Mouse (Mus musculus): ENCODE measurements at regions not wholly inside any gene's neighbourhood (a gene's known extent, or its start where the extent isn't known, plus 50 kb on each side); places are given as distances from the start of the nearest gene placed in this dataset.

DNA sequence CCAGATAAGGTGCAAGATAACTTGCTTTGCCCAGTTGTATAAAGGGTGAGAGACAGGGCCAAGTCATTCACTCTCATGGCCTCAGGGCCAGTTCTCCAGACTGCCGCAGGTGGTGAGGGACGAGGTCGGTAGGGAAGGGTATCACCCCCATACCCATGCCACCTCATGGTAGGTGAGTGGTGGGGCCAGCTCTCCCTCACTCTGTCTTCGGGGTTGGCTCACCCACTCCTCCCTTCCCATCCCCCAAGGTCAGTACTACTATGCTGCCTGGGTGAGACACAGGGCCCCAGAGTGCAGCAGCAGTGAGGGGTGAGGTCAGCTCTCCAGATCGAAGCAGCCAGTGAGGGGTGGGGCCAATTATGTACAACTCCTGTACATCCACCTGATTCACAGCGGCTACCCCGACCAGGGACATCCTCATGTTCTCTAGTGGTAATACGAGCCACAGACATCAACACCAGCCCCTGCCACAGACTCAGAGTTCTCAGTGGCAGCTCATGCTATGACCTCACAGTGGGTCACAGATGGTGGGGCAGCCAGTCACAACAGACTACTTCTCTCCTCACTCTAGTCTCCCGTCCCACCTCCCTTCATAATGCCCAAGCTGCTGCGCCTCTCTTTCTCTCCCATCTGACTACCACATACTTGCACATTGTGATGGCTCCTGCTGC lies 138.5 kb upstream of the Tmpo start:
- in situ Hi-C loops (cut with MboI; ENCODE audit: low pct_ligation_motif_present, low pct_unique_long_range_greater_than_20kb, low sequenced_read_pairs) (no loop called here), dilution Hi-C loops (cut with MboI; ENCODE audit: extremely low pct_ligation_motif_present, extremely low pct_unique_long_range_greater_than_20kb, low sequenced_read_pairs) (no loop called here)
- H3K27ac ChIP-seq (ENCODE audit: insufficient read depth, low read depth), result no peak overlapping the region
- no peaks in the 10 kb centered on the region for H3K27me3 ChIP-seq (replicated peaks)
- no peaks in the 10 kb centered on the region for H3K36me3 ChIP-seq (replicated peaks in 1 of 2; ENCODE audit: control insufficient read depth in 1 of 2, insufficient read depth in 1 of 2, low read length in 1 of 2)
- H3K79me2 ChIP-seq (replicated peaks; ENCODE audit: control insufficient read depth, extremely low read depth, insufficient read depth, poor library complexity, severe bottlenecking), result no peaks in the 10 kb centered on the region
- H3K9me3 ChIP-seq (replicated peaks; ENCODE audit: low read length), result no peaks in the 10 kb centered on the region
- H3K9ac ChIP-seq (ENCODE audit: insufficient read depth, low read depth), result no peak overlapping the region
- H3K4me1 ChIP-seq (ENCODE audit: control insufficient read depth in 1 of 2, insufficient read depth in 2 of 2), result no peaks in the 10 kb centered on the region
- no peak overlapping the region for H3K4me2 ChIP-seq (ENCODE audit: insufficient read depth, low read depth, poor library complexity, severe bottlenecking)
- TF ChIP-seq MAFK (IDR thresholded peaks at IDR 0.05; ENCODE audit: insufficient replicate concordance, low read length), result no peak
- no peak for TF ChIP-seq POLR2AphosphoS2 (IDR thresholded peaks at IDR 0.05; ENCODE audit: low read depth, low read length)
- TF ChIP-seq CHD2 (IDR thresholded peaks at IDR 0.05; ENCODE audit: low read length), result no peak
- H3K4me3 ChIP-seq (replicated peaks in 1 of 3; ENCODE audit: low read depth in 2 of 3, low read length in 2 of 3, poor library complexity in 1 of 3), result no peak overlapping the region
- DNase-seq (ENCODE audit: extremely low read depth), result no peak

DNA sequence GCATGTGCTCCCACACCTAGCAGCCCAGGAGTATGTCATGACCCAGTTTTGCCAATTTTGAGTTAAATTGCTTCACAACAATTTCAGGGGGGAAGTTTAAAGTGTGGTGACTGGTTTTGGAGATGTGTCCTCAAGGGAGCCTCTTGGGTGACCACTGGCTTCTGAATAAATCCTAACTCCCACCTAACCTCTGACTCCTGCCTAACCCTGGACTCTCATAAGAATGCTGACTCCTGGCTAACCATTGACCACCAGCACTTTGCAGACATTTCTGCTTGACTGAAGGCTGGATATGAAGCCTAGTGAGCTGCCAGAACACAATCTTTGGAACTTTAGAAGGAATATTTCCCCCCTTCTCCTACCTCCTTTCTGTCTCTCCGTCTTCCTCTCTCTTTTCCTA lies 133.3 kb upstream of the Tmpo start:
- TF ChIP-seq GABPA (IDR thresholded peaks at IDR 0.05; ENCODE audit: insufficient replicate concordance, low read depth, low read length) (no peak), MAX (IDR thresholded peaks at IDR 0.05; ENCODE audit: low read length) (no peak), MAFK (IDR thresholded peaks at IDR 0.05; ENCODE audit: insufficient replicate concordance, low read length) (no peak), TCF12 (IDR thresholded peaks at IDR 0.05; ENCODE audit: low read depth, low read length) (no peak), IRF4 (IDR thresholded peaks at IDR 0.05; ENCODE audit: low read depth, low read length) (no peak), JUND (conservative IDR thresholded peaks at IDR 0.05; ENCODE audit: low read depth, low read length) (no peak), ZMIZ1 (IDR thresholded peaks at IDR 0.05; ENCODE audit: low read depth, low read length) (no peak), JUN (IDR thresholded peaks at IDR 0.05; ENCODE audit: insufficient read depth, low read depth, low read length) (no peak), SIN3A (IDR thresholded peaks at IDR 0.05; ENCODE audit: low read length) (no peak)
- Histone ChIP-seq H3K36me3 (replicated peaks in 1 of 2; ENCODE audit: control insufficient read depth in 1 of 2, insufficient read depth in 1 of 2, low read length in 1 of 2) (no peaks in the 10 kb centered on the region), H3K27ac (ENCODE audit: insufficient read depth, low read depth) (no peak overlapping the region), H3K9ac (ENCODE audit: insufficient read depth, low read depth) (no peak overlapping the region), H3K4me3 (replicated peaks in 1 of 3; ENCODE audit: low read depth in 2 of 3, low read length in 2 of 3, poor library complexity in 1 of 3) (no peak overlapping the region), H3K4me1 (ENCODE audit: control insufficient read depth in 1 of 2, insufficient read depth in 2 of 2) (no peaks in the 10 kb centered on the region), H3K9me3 (replicated peaks; ENCODE audit: low read length) (no peaks in the 10 kb centered on the region), H3K4me2 (ENCODE audit: insufficient read depth, low read depth, poor library complexity, severe bottlenecking) (no peak overlapping the region), H3K79me2 (replicated peaks; ENCODE audit: control insufficient read depth, extremely low read depth, insufficient read depth, poor library complexity, severe bottlenecking) (no peaks in the 10 kb centered on the region), H3K27me3 (replicated peaks) (no peaks in the 10 kb centered on the region)
- dilution Hi-C loops (cut with MboI; ENCODE audit: extremely low pct_ligation_motif_present, extremely low pct_unique_long_range_greater_than_20kb, low sequenced_read_pairs), result no loop called here
- DNase-seq (ENCODE audit: extremely low read depth), result no peak
- in situ Hi-C loops (cut with MboI; ENCODE audit: low pct_ligation_motif_present, low pct_unique_long_range_greater_than_20kb, low sequenced_read_pairs), result no loop called here

- H3K9me3 ChIP-seq (replicated peaks; ENCODE audit: low read length), result no peaks in the 10 kb centered on the region
- H3K36me3 ChIP-seq (replicated peaks in 1 of 2; ENCODE audit: control insufficient read depth in 1 of 2, insufficient read depth in 1 of 2, low read length in 1 of 2), result no peaks in the 10 kb centered on the region
- no peak overlapping the region for H3K4me2 ChIP-seq (ENCODE audit: insufficient read depth, low read depth, poor library complexity, severe bottlenecking)
- H3K27me3 ChIP-seq (replicated peaks), result no peaks in the 10 kb centered on the region
- in situ Hi-C loops (cut with MboI; ENCODE audit: low pct_ligation_motif_present, low pct_unique_long_range_greater_than_20kb, low sequenced_read_pairs), result no loop called here
- TF ChIP-seq CHD2 (IDR thresholded peaks at IDR 0.05; ENCODE audit: low read length), result no peak
- no peak for DNase-seq (ENCODE audit: extremely low read depth)
- H3K4me3 ChIP-seq (replicated peaks in 1 of 3; ENCODE audit: low read depth in 2 of 3, low read length in 2 of 3, poor library complexity in 1 of 3), result no peak overlapping the region
- no peak overlapping the region for H3K9ac ChIP-seq (ENCODE audit: insufficient read depth, low read depth)
- dilution Hi-C loops (cut with MboI; ENCODE audit: extremely low pct_ligation_motif_present, extremely low pct_unique_long_range_greater_than_20kb, low sequenced_read_pairs), result no loop called here
- H3K79me2 ChIP-seq (replicated peaks; ENCODE audit: control insufficient read depth, extremely low read depth, insufficient read depth, poor library complexity, severe bottlenecking), result no peaks in the 10 kb centered on the region
- no peaks in the 10 kb centered on the region for H3K4me1 ChIP-seq (ENCODE audit: control insufficient read depth in 1 of 2, insufficient read depth in 2 of 2)
- no peak overlapping the region for H3K27ac ChIP-seq (ENCODE audit: insufficient read depth, low read depth)
Observed at GRCm38 (mm10) chr10:91313316-91313715, 132.2 kb upstream of the Tmpo start.
